In genomic region chr1:52354041-52354582, GRCm38 (mm10) we compare ENCODE assay signal across 9 mouse cellular contexts.
DNase-seq lines count a peak whose midpoint lies in the region; ATAC-seq and TF ChIP-seq lines count a peak whose summit lies in the region.
"Had no signal": no experiment of that assay in that cellular context is flagged by ENCODE, and none has a peak within 500 bp of the region (broad histone marks: within the 10 kb centered on the region; RNA-seq: fewer than 3 reads in every experiment).

No protein-coding gene starts in this region.

- no peak for ATAC-seq in liver, embryonic 12.5 days

- no peaks in the 10 kb centered on the region for H3K9me3 ChIP-seq in ES-E14 (ENCODE audit: control insufficient read depth, insufficient read depth, low read depth, low read length)
- no peaks in the 10 kb centered on the region for H3K9me3 ChIP-seq in liver, embryonic 12.5 days (replicated peaks)
- H3K9me3 ChIP-seq: neural tube, embryonic 12.5 days had no signal

- H3K9ac ChIP-seq in ES-E14 (ENCODE audit: insufficient read depth, low read depth, low read length, poor library complexity, severe bottlenecking): no peak overlapping the region
- no peak overlapping the region for H3K9ac ChIP-seq in liver, embryonic 12.5 days
- H3K9ac ChIP-seq: neural tube, embryonic 12.5 days had no signal

- DNase-seq in cerebellum, adult 11 months: peak; percentile 12
- DNase-seq in cerebellum, postnatal 4 days (ENCODE audit: low spot score in 2 of 2): no peak
- DNase-seq in ES-E14 (ENCODE audit: low read depth, low spot score): peak; percentile 19
- DNase-seq in cerebellum, postnatal 36 days: peak; percentile 19 to 25
- peak; percentile 25 for DNase-seq in left cerebral cortex, adult 11 months (ENCODE audit: low spot score)
- peak; percentile 18 to 64 for DNase-seq in right cerebral cortex, postnatal 36 days (ENCODE audit: low spot score in 2 of 2)
- no peak for DNase-seq in thymus, adult 18-20 months

- no peaks in the 10 kb centered on the region for H3K4me1 ChIP-seq in ES-E14 (ENCODE audit: control insufficient read depth in 2 of 2, insufficient read depth in 2 of 2, low read length in 2 of 2, poor library complexity in 1 of 2)
- no peaks in the 10 kb centered on the region for H3K4me1 ChIP-seq in liver, embryonic 12.5 days
- H3K4me1 ChIP-seq: neural tube, embryonic 12.5 days had no signal

- H3K36me3 ChIP-seq in ES-E14 (ENCODE audit: control insufficient read depth, insufficient read depth, low read length, poor library complexity, severe bottlenecking): no peaks in the 10 kb centered on the region
- H3K36me3 ChIP-seq in liver, embryonic 12.5 days: no peaks in the 10 kb centered on the region
- H3K36me3 ChIP-seq: neural tube, embryonic 12.5 days had no signal

- 0 out of 4 replicates have a peak overlapping the region, but pooled peaks of 1 of the 2 experiments have one; percentile 2 for H3K4me3 ChIP-seq in ES-E14 (ENCODE audit: insufficient read depth in 1 of 2, low read depth in 1 of 2, low read length in 2 of 2, poor library complexity in 1 of 2, severe bottlenecking in 1 of 2)
- H3K4me3 ChIP-seq in liver, embryonic 12.5 days: no peak overlapping the region
- H3K4me3 ChIP-seq: neural tube, embryonic 12.5 days had no signal

- in situ Hi-C loops in ES-E14 (cut with MboI; ENCODE audit: low sequenced_read_pairs in 2 of 2, unreplicated experiment in 2 of 2): no loop called here

- H3K27me3 ChIP-seq in liver, embryonic 12.5 days (replicated peaks): no peaks in the 10 kb centered on the region
- H3K27me3 ChIP-seq: neural tube, embryonic 12.5 days had no signal

- no peak overlapping the region for H3K4me2 ChIP-seq in liver, embryonic 12.5 days
- H3K4me2 ChIP-seq: neural tube, embryonic 12.5 days had no signal

- 75% methylated on average over 6 of the region's 6 CpGs for WGBS in liver, embryonic 12.5 days (ENCODE audit: insufficient replicate concordance)

- H3K27ac ChIP-seq in ES-E14 (ENCODE audit: insufficient read depth, low read depth, low read length, poor library complexity, severe bottlenecking): no peak overlapping the region
- no peak overlapping the region for H3K27ac ChIP-seq in liver, embryonic 12.5 days
- H3K27ac ChIP-seq: neural tube, embryonic 12.5 days had no signal

TF ChIP-seq in ES-E14, 5 proteins besides CTCF, POLR2A, EP300 and RAD21:
- TF ChIP-seq MAFK (IDR thresholded peaks at IDR 0.05; ENCODE audit: insufficient read depth, low read depth, low read length) (no peak), ZNF384 (IDR thresholded peaks at IDR 0.05; ENCODE audit: low read depth, low read length) (no peak), ZC3H11A (IDR thresholded peaks at IDR 0.05; ENCODE audit: borderline replicate concordance, low read depth, low read length) (no peak), CHD2 (IDR thresholded peaks at IDR 0.05; ENCODE audit: low read depth, low read length) (no peak), HCFC1 (IDR thresholded peaks at IDR 0.05; ENCODE audit: borderline replicate concordance, insufficient read depth, low read length) (no peak)
TF ChIP-seq in ES-E14: peak in this region for 0.

Comparison
In these comparisons a context has a peak if more than half of its experiments do, and no peak if none do; other contexts are left out.
1. DNase-seq: peak in cerebellum, adult 11 months (single experiment), ES-E14 (single experiment), cerebellum, postnatal 36 days (2 of 2), left cerebral cortex, adult 11 months (single experiment) and right cerebral cortex, postnatal 36 days (2 of 2); none in cerebellum, postnatal 4 days (0 of 2) and thymus, adult 18-20 months (0 of 2).